Mouse (Mus musculus) activated CD4-positive, CD25-positive, alpha-beta regulatory T cell, adult 4 months (primary cell): ENCODE results near the gene Tbcb. TPM values are rescaled to one million over a fixed set of nuclear protein-coding genes. Genes with fewer than 3 reads are reported as not detected.
A peak's percentile ranks its signal among the peaks of the same experiment; 100 is the strongest.
"Not testable (repeated sequence)": the region's sequence is repeated elsewhere in the genome, so short reads cannot be mapped to it uniquely, and the experiment has no call there.

Experiments
- ATAC-seq: one replicate; pipeline ENCODE4 v1.8.0; 2017
- polyA plus RNA-seq, 2 experiments: library from polyadenylated mRNA; unstranded; fragments of 100-300 nt; shearing (Covaris generic); gene quantifications; one replicate each; pipeline ENCODE4 v1.2.1; 2017

Tbcb gene
- polyA plus RNA-seq, 2 experiments from 2014 or later, result 124 to 138 TPM

GRCm38 (mm10) chr7:30221433-30221832 lies 10.6 kb downstream of the Tbcb start:
- ATAC-seq, result no peak

- peak; percentile 20 for ATAC-seq
Observed at GRCm38 (mm10) chr7:30220008-30220356, 12.1 kb downstream of the Tbcb start.

GRCm38 (mm10) chr7:30219293-30220007 lies 12.6 kb downstream of the Tbcb start:
- peak; percentile 40 for ATAC-seq

GRCm38 (mm10) chr7:30217277-30217676 lies 14.8 kb downstream of the Tbcb start:
- no peak for ATAC-seq

GRCm38 (mm10) chr7:30216723-30217151 lies 15.3 kb downstream of the Tbcb start:
- ATAC-seq, result peak; percentile 47

GRCm38 (mm10) chr7:30215875-30216274 lies 16.2 kb downstream of the Tbcb start:
- ATAC-seq, result no peak

- ATAC-seq, result no peak
Observed at GRCm38 (mm10) chr7:30213881-30214280, 18.2 kb downstream of the Tbcb start.

GRCm38 (mm10) chr7:30211025-30211424 lies 21.0 kb downstream of the Tbcb start:
- no peak for ATAC-seq

- not testable (repeated sequence) for ATAC-seq
Observed at GRCm38 (mm10) chr7:30206364-30206763, 25.7 kb downstream of the Tbcb start.

GRCm38 (mm10) chr7:30205383-30205782 lies 26.7 kb downstream of the Tbcb start:
- ATAC-seq, result peak; percentile 43

GRCm38 (mm10) chr7:30204380-30204779 lies 27.7 kb downstream of the Tbcb start:
- no peak for ATAC-seq

GRCm38 (mm10) chr7:30202895-30203690 lies 29.0 kb downstream of the Tbcb start:
- no peak for ATAC-seq

GRCm38 (mm10) chr7:30200661-30201060 lies 31.4 kb downstream of the Tbcb start:
- not testable (repeated sequence) for ATAC-seq

GRCm38 (mm10) chr7:30200200-30200599 lies 31.9 kb downstream of the Tbcb start:
- ATAC-seq, result no peak

- ATAC-seq, result no peak
Observed at GRCm38 (mm10) chr7:30199498-30200139, 32.5 kb downstream of the Tbcb start.

- ATAC-seq, result peak; percentile 55
Observed at GRCm38 (mm10) chr7:30198481-30198971, 33.5 kb downstream of the Tbcb start, which contains the start of gene Capns1. Capns1 (minus strand) TSS chr7:30198811.

- ATAC-seq, result no peak
Observed at GRCm38 (mm10) chr7:30197592-30198129, 34.4 kb downstream of the Tbcb start.

- no peak for ATAC-seq
Observed at GRCm38 (mm10) chr7:30196171-30196570, 35.9 kb downstream of the Tbcb start.

GRCm38 (mm10) chr7:30195461-30195860 lies 36.6 kb downstream of the Tbcb start:
- no peak for ATAC-seq

- peak; percentile 86 for ATAC-seq
Observed at GRCm38 (mm10) chr7:30194884-30195283, 37.2 kb downstream of the Tbcb start.

GRCm38 (mm10) chr7:30194101-30194831 lies 37.8 kb downstream of the Tbcb start:
- peak; percentile 16 for ATAC-seq

- peak; percentile 48 for ATAC-seq
Observed at GRCm38 (mm10) chr7:30193581-30194100, 38.4 kb downstream of the Tbcb start.
